Mouse (Mus musculus) midbrain, embryonic 11.5 days (tissue): ENCODE measurements around the gene Olfr957. TPM values are rescaled to one million over a fixed set of nuclear protein-coding genes. Genes with fewer than 3 reads are reported as not detected.

Experiments used
- ATAC-seq: fragments of 200-750 bp; cut with Nextera tagmentation; 2 replicates; pipeline ENCODE4 v1.8.0; 2017; ENCODE audit warnings: moderate TSS enrichment, moderate library complexity; ENCODE audit not compliant: low FRiP score
- DNase-seq: peaks from one replicate; pipeline ENCODE4 v3.0.0; 2015; ENCODE audit warnings: low spot score; ENCODE audit errors: missing footprints
- H3K27ac ChIP-seq: fragments of 300-500 bp; sonication (generic); 2 replicates; pipeline ENCODE4 v1.5.1; 2014; ENCODE audit warnings: low read depth, low read length
- H3K27me3 ChIP-seq: fragments of 300-500 bp; sonication (generic); 2 replicates; pipeline ENCODE4 v1.6.1; 2014; ENCODE audit warnings: mild to moderate bottlenecking, low read length, moderate library complexity, mixed read lengths; ENCODE audit not compliant: control insufficient read depth, insufficient read depth
- H3K36me3 ChIP-seq: fragments of 300-500 bp; sonication (generic); 2 replicates; pipeline ENCODE4 v1.6.1; 2014; ENCODE audit warnings: mild to moderate bottlenecking, low read length, moderate library complexity, mixed read lengths; ENCODE audit not compliant: control insufficient read depth, insufficient read depth
- H3K4me1 ChIP-seq: fragments of 300-500 bp; sonication (generic); 2 replicates; pipeline ENCODE4 v1.6.1; 2014; ENCODE audit warnings: low read length; ENCODE audit not compliant: control insufficient read depth, insufficient read depth
- H3K4me2 ChIP-seq: fragments of 300-500 bp; sonication (generic); 2 replicates; pipeline ENCODE4 v1.6.1; 2014; ENCODE audit warnings: mild to moderate bottlenecking, moderate library complexity
- H3K4me3 ChIP-seq: fragments of 300-500 bp; sonication (generic); 2 replicates; pipeline ENCODE4 v1.5.1; 2014; ENCODE audit warnings: low read depth, low read length
- H3K9ac ChIP-seq: fragments of 300-500 bp; sonication (generic); 2 replicates; pipeline ENCODE4 v1.6.1; 2014; ENCODE audit warnings: low read length
- H3K9me3 ChIP-seq: fragments of 300-500 bp; sonication (generic); 2 replicates; pipeline ENCODE4 v1.6.1; 2016; ENCODE audit warnings: low read length; ENCODE audit not compliant: control insufficient read depth
- WGBS: fragments of 180-500 bp; shearing (Covaris S2); extraction: QIAGEN DNeasy Blood & Tissue Kit; methylation state at CpG from one replicate; pipeline ENCODE4 v1.1.7; 2014; 5-methylcytosine and 5-hydroxymethylcytosine counted together
- polyA plus RNA-seq: library from polyadenylated mRNA; unstranded; fragments of >200 nt; fragmentation: Nextera tagmentation; extraction: Ambion mirVana; gene quantifications from 2 replicates; pipeline ENCODE4 v1.2.1, GENCODE M21; 2014

The Olfr957 gene
- not detected in 2 replicates for polyA plus RNA-seq

GRCm38 (mm10) chr9:39515531-39515930 lies at the start of gene Olfr957:
Gene Olfr957 (minus strand): TSS chr9:39515809.
- WGBS, result 76% methylated on average over 3 of the region's 3 CpGs
- ATAC-seq (no peak), DNase-seq (no peak)
- Histone ChIP-seq H3K9me3 (no peaks in the 10 kb centered on the region), H3K27ac (no peak within 1 kb of the TSS), H3K9ac (no peak within 1 kb of the TSS), H3K4me2 (no peak within 1 kb of the TSS), H3K36me3 (no peaks in the 10 kb centered on the region), H3K4me1 (no peaks in the 10 kb centered on the region), H3K27me3 (no peaks in the 10 kb centered on the region), H3K4me3 (no peak within 1 kb of the TSS)

GRCm38 (mm10) chr9:39558349-39558647 lies 42.7 kb upstream of the Olfr957 start:
- no peak overlapping the region for H3K9ac ChIP-seq
- no peak overlapping the region for H3K27ac ChIP-seq
- no peak overlapping the region for H3K4me2 ChIP-seq
- peak; percentile 41 for ATAC-seq
- H3K9me3 ChIP-seq, result no peaks in the 10 kb centered on the region
- no peak overlapping the region for H3K4me3 ChIP-seq
- H3K4me1 ChIP-seq, result peaks cover 5% of the 10 kb centered on the region; the same call in 1 of the 2 replicates
- H3K36me3 ChIP-seq, result no peaks in the 10 kb centered on the region
- DNase-seq, result peak; percentile 86
- no peaks in the 10 kb centered on the region for H3K27me3 ChIP-seq

- Histone ChIP-seq H3K4me2 (no peak overlapping the region; the same call in 1 of the 2 replicates), H3K4me3 (no peak overlapping the region), H3K27ac (peak overlapping the region; percentile 56), H3K9me3 (no peaks in the 10 kb centered on the region), H3K36me3 (no peaks in the 10 kb centered on the region), H3K27me3 (no peaks in the 10 kb centered on the region), H3K9ac (no peak overlapping the region; the same call in 1 of the 2 replicates), H3K4me1 (peaks cover 5% of the 10 kb centered on the region; the same call in 1 of the 2 replicates)
- peak; percentile 93 for ATAC-seq
- DNase-seq, result peak; percentile 92
- WGBS, result 41% methylated on average over 3 of the region's 3 CpGs
Measured at GRCm38 (mm10) chr9:39557529-39558348, 42.1 kb upstream of the Olfr957 start.

- H3K4me3 ChIP-seq, result no peak within 1 kb of the TSS
- H3K4me1 ChIP-seq, result peaks cover 5% of the 10 kb centered on the region; the same call in 1 of the 2 replicates
- H3K4me2 ChIP-seq, result no peak within 1 kb of the TSS
- no peaks in the 10 kb centered on the region for H3K36me3 ChIP-seq
- no peak within 1 kb of the TSS for H3K27ac ChIP-seq
- no peak for DNase-seq
- H3K9me3 ChIP-seq, result no peaks in the 10 kb centered on the region
- 78% methylated on average over 2 of the region's 2 CpGs for WGBS
- no peaks in the 10 kb centered on the region for H3K27me3 ChIP-seq
- no peak for ATAC-seq
- no peak within 1 kb of the TSS for H3K9ac ChIP-seq
Measured at GRCm38 (mm10) chr9:39553946-39554345, 38.3 kb upstream of the Olfr957 start, which contains the start of gene Olfr958. Gene Olfr958 (minus strand): TSS chr9:39554054.

GRCm38 (mm10) chr9:39550806-39551205 lies 35.2 kb upstream of the Olfr957 start:
- Histone ChIP-seq H3K4me1 (no peaks in the 10 kb centered on the region), H3K27ac (no peak overlapping the region), H3K9ac (no peak overlapping the region), H3K4me3 (no peak overlapping the region), H3K4me2 (no peak overlapping the region), H3K36me3 (no peaks in the 10 kb centered on the region), H3K27me3 (no peaks in the 10 kb centered on the region), H3K9me3 (no peaks in the 10 kb centered on the region)
- no peak for DNase-seq
- WGBS, result 84% methylated on average over 5 of the region's 5 CpGs
- no peak for ATAC-seq

GRCm38 (mm10) chr9:39523616-39524285 lies 8.1 kb upstream of the Olfr957 start:
- no peak overlapping the region for H3K9ac ChIP-seq
- ATAC-seq (no peak), DNase-seq (no peak)
- 85% methylated on average over 1 of the region's 1 CpGs for whole genome bisulfite sequencing
- no peak overlapping the region for H3K4me2 ChIP-seq
- H3K4me3 ChIP-seq, result no peak overlapping the region
- no peak overlapping the region for H3K27ac ChIP-seq
- H3K9me3 ChIP-seq, result no peaks in the 10 kb centered on the region
- no peaks in the 10 kb centered on the region for H3K27me3 ChIP-seq
- H3K36me3 ChIP-seq, result no peaks in the 10 kb centered on the region
- no peaks in the 10 kb centered on the region for H3K4me1 ChIP-seq

- Histone ChIP-seq H3K9ac (no peak overlapping the region), H3K4me3 (no peak overlapping the region), H3K27me3 (no peaks in the 10 kb centered on the region), H3K4me2 (no peak overlapping the region), H3K4me1 (no peaks in the 10 kb centered on the region), H3K36me3 (no peaks in the 10 kb centered on the region), H3K9me3 (no peaks in the 10 kb centered on the region), H3K27ac (no peak overlapping the region)
- DNase-seq (no peak), ATAC-seq (no peak)
Measured at GRCm38 (mm10) chr9:39518595-39518994, 3.0 kb upstream of the Olfr957 start.

GRCm38 (mm10) chr9:39509412-39509811 lies 6.2 kb downstream of the Olfr957 start:
- Histone ChIP-seq H3K4me3 (no peak overlapping the region), H3K4me1 (no peaks in the 10 kb centered on the region), H3K27me3 (no peaks in the 10 kb centered on the region), H3K36me3 (no peaks in the 10 kb centered on the region), H3K27ac (no peak overlapping the region), H3K4me2 (no peak overlapping the region), H3K9me3 (no peaks in the 10 kb centered on the region), H3K9ac (no peak overlapping the region)
- DNase-seq, result no peak
- 85% methylated on average over 9 of the region's 9 CpGs for WGBS
- ATAC-seq, result peak; percentile 35; the same call in 1 of the 2 replicates

- Histone ChIP-seq H3K27ac (no peak overlapping the region), H3K9ac (no peak overlapping the region), H3K4me2 (no peak overlapping the region), H3K27me3 (no peaks in the 10 kb centered on the region), H3K36me3 (no peaks in the 10 kb centered on the region), H3K4me1 (no peaks in the 10 kb centered on the region), H3K4me3 (no peak overlapping the region), H3K9me3 (no peaks in the 10 kb centered on the region)
- DNase-seq, result peak; percentile 94
- peak; percentile 83 for ATAC-seq
- 5% methylated on average over 6 of the region's 6 CpGs for WGBS
Measured at GRCm38 (mm10) chr9:39508998-39509397, 6.6 kb downstream of the Olfr957 start.
